Mouse (Mus musculus) ES-Bruce4 (cell line): ENCODE measurements around the gene Ntrk2. TPM values are rescaled to one million over a fixed set of nuclear protein-coding genes. Genes with fewer than 3 reads are reported as not detected.

ENCODE experiments used
- H3K27ac ChIP-seq: 2 replicates; pipeline ENCODE4 v1.5.1; 2012; ENCODE audit warnings: low read length, inconsistent platforms; ENCODE audit not compliant: insufficient read depth
- H3K27me3 ChIP-seq: 2 replicates; pipeline ENCODE4 v1.6.1; 2012; ENCODE audit warnings: mild to moderate bottlenecking, low read length, inconsistent platforms; ENCODE audit not compliant: control insufficient read depth, poor library complexity, insufficient read depth, severe bottlenecking
- H3K36me3 ChIP-seq: 2 replicates; pipeline ENCODE4 v1.6.1; 2012; ENCODE audit warnings: inconsistent platforms, mild to moderate bottlenecking, low read length, moderate library complexity; ENCODE audit not compliant: control insufficient read depth, poor library complexity, insufficient read depth, severe bottlenecking
- H3K4me1 ChIP-seq: one replicate; pipeline ENCODE4 v1.8.1; 2011; ENCODE audit warnings: low read length; ENCODE audit not compliant: control insufficient read depth, insufficient read depth
- H3K4me3 ChIP-seq: 2 replicates; pipeline ENCODE4 v1.5.1; 2011; ENCODE audit warnings: low read depth, mild to moderate bottlenecking, low read length
- H3K9ac ChIP-seq: 2 replicates; pipeline ENCODE4 v1.6.1; 2012; ENCODE audit warnings: low read depth, mild to moderate bottlenecking, inconsistent platforms; ENCODE audit not compliant: poor library complexity, severe bottlenecking
- H3K9me3 ChIP-seq: replicated peaks from 2 replicates; pipeline ENCODE4 v1.6.1; 2012; ENCODE audit warnings: mild to moderate bottlenecking, low read length, inconsistent platforms; ENCODE audit not compliant: control insufficient read depth, poor library complexity, insufficient read depth, severe bottlenecking
- CTCF ChIP-seq: IDR thresholded peaks from one replicate; pipeline ENCODE4 v1.8.1; 2011; ENCODE audit warnings: low read depth, low read length
- EP300 ChIP-seq: IDR thresholded peaks from 2 replicates; pipeline ENCODE4 v1.6.1; 2011; ENCODE audit warnings: low read depth, low read length; ENCODE audit not compliant: insufficient read depth
- POLR2A ChIP-seq: IDR thresholded peaks from one replicate; pipeline ENCODE4 v1.8.1; 2011; ENCODE audit warnings: low read length; ENCODE audit not compliant: insufficient read depth
- polyA plus RNA-seq: library from polyadenylated mRNA; stranded (reverse); fragments of >200 nt; gene quantifications from 2 replicates; pipeline ENCODE4 v1.2.4, GENCODE M21; 2011; ENCODE audit warnings: low read depth; ENCODE audit not compliant: missing spikeins, insufficient read depth, insufficient read length

Gene Ntrk2
- polyA plus RNA-seq, 1 experiment: 1.7 TPM

GRCm38 (mm10) chr13:58911936-58912335 lies 105.6 kb downstream of the Ntrk2 start:
- H3K4me3 ChIP-seq: no peak overlapping the region
- no peaks in the 10 kb centered on the region for H3K4me1 ChIP-seq
- TF ChIP-seq EP300: no peak
- no peak for TF ChIP-seq POLR2A
- TF ChIP-seq CTCF: no peak
- no peaks in the 10 kb centered on the region for H3K36me3 ChIP-seq
- no peak overlapping the region for H3K9ac ChIP-seq
- no peak overlapping the region for H3K27ac ChIP-seq
- no peaks in the 10 kb centered on the region for H3K27me3 ChIP-seq
- no peaks in the 10 kb centered on the region for H3K9me3 ChIP-seq

- Histone ChIP-seq H3K9me3 (no peaks in the 10 kb centered on the region), H3K4me1 (no peaks in the 10 kb centered on the region), H3K4me3 (no peak overlapping the region), H3K9ac (no peak overlapping the region), H3K27ac (no peak overlapping the region), H3K27me3 (no peaks in the 10 kb centered on the region), H3K36me3 (no peaks in the 10 kb centered on the region)
- no peak for TF ChIP-seq EP300
- TF ChIP-seq CTCF: no peak
- no peak for TF ChIP-seq POLR2A
Observed at GRCm38 (mm10) chr13:58912559-58912958, 106.2 kb downstream of the Ntrk2 start.

DNA sequence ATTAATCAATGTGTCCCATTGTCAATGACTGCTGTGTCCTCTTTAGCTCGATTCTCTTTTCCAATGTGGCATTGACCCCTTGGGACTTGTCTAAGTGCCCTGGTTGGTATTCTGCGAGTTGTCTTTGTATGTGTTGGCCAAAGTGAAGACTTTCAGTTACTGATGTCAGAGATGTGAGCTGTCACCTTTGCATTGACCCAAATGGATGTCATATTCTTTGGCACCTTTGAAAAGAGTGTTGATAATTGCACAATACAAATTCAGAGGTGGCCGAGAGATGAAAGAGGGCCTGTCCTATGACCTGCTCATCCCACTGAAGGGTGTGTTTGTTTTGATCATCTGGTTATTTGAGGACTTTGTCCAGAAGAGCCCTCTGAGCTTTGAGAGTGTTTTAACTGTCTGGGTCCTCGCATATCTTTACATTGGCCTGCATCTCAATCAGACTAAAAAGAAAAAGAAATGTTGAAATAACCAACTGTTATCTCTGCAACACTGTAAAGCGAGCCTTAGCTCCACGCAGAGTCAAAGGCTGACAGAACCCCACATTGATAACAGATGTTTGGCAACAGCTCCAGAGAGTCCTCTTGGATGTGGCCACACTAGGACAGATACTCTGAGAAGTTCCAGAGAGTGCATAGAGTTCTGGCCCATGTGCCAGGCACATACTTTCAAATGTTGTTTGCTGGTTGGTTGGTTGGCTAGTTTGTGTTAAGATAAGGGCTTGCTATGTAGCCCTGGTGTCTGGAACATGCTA lies 107.9 kb downstream of the Ntrk2 start:
- H3K4me1 ChIP-seq: no peaks in the 10 kb centered on the region
- H3K4me3 ChIP-seq: no peak overlapping the region
- no peak overlapping the region for H3K9ac ChIP-seq
- H3K27me3 ChIP-seq: no peaks in the 10 kb centered on the region
- no peaks in the 10 kb centered on the region for H3K9me3 ChIP-seq
- no peaks in the 10 kb centered on the region for H3K36me3 ChIP-seq
- TF ChIP-seq EP300 (no peak), POLR2A (no peak), CTCF (no peak)
- H3K27ac ChIP-seq: no peak overlapping the region

- no peak overlapping the region for H3K4me3 ChIP-seq
- no peaks in the 10 kb centered on the region for H3K9me3 ChIP-seq
- no peaks in the 10 kb centered on the region for H3K27me3 ChIP-seq
- H3K4me1 ChIP-seq: no peaks in the 10 kb centered on the region
- H3K27ac ChIP-seq: no peak overlapping the region
- no peak for TF ChIP-seq EP300
- TF ChIP-seq CTCF: no peak
- TF ChIP-seq POLR2A: no peak
- H3K36me3 ChIP-seq: no peaks in the 10 kb centered on the region
- no peak overlapping the region for H3K9ac ChIP-seq
Observed at GRCm38 (mm10) chr13:58916348-58916747, 110.0 kb downstream of the Ntrk2 start.

- Histone ChIP-seq H3K36me3 (no peaks in the 10 kb centered on the region), H3K9me3 (no peaks in the 10 kb centered on the region), H3K4me1 (no peaks in the 10 kb centered on the region), H3K27ac (no peak overlapping the region), H3K4me3 (no peak overlapping the region), H3K9ac (no peak overlapping the region), H3K27me3 (no peaks in the 10 kb centered on the region)
- TF ChIP-seq EP300: no peak
- no peak for TF ChIP-seq POLR2A
- TF ChIP-seq CTCF: no peak
Observed at GRCm38 (mm10) chr13:58920241-58920640, 113.9 kb downstream of the Ntrk2 start.

- Histone ChIP-seq H3K4me3 (no peak overlapping the region), H3K27me3 (no peaks in the 10 kb centered on the region), H3K27ac (no peak overlapping the region), H3K9ac (no peak overlapping the region), H3K36me3 (no peaks in the 10 kb centered on the region), H3K9me3 (no peaks in the 10 kb centered on the region), H3K4me1 (no peaks in the 10 kb centered on the region)
- TF ChIP-seq EP300 (no peak), CTCF (no peak), POLR2A (no peak)
Observed at GRCm38 (mm10) chr13:58921255-58921654, 114.9 kb downstream of the Ntrk2 start.
